Mouse (Mus musculus) embryonic facial prominence, embryonic 13.5 days (tissue): ENCODE data around the gene Atp10a. TPM values are rescaled to one million over a fixed set of nuclear protein-coding genes. Genes with fewer than 3 reads are reported as not detected.

ENCODE experiments used
- ATAC-seq: fragments of 200-750 bp; cut with Nextera tagmentation; 2 replicates; pipeline ENCODE4 v1.8.0; 2017; ENCODE audit warnings: low read depth; ENCODE audit not compliant: insufficient number of reproducible peaks, insufficient read depth, low FRiP score, low TSS enrichment
- H3K27ac ChIP-seq: fragments of 300-500 bp; sonication (generic); 2 replicates; pipeline ENCODE4 v1.5.1; 2015; ENCODE audit warnings: moderate library complexity, mild to moderate bottlenecking, inconsistent platforms
- H3K27me3 ChIP-seq: fragments of 300-500 bp; sonication (generic); 2 replicates; pipeline ENCODE4 v1.6.1; 2015; ENCODE audit warnings: mild to moderate bottlenecking, inconsistent platforms
- H3K36me3 ChIP-seq: fragments of 300-500 bp; sonication (generic); 2 replicates; pipeline ENCODE4 v1.6.1; 2015; ENCODE audit warnings: mild to moderate bottlenecking, inconsistent platforms
- H3K4me1 ChIP-seq: fragments of 300-500 bp; sonication (generic); 2 replicates; pipeline ENCODE4 v1.6.1; 2015; ENCODE audit warnings: inconsistent platforms
- H3K4me2 ChIP-seq: fragments of 300-500 bp; sonication (generic); 2 replicates; pipeline ENCODE4 v1.6.1; 2015; ENCODE audit warnings: moderate library complexity, mild to moderate bottlenecking, inconsistent platforms
- H3K4me3 ChIP-seq: fragments of 300-500 bp; sonication (generic); 2 replicates; pipeline ENCODE4 v1.5.1; 2015; ENCODE audit warnings: mild to moderate bottlenecking, inconsistent platforms
- H3K9ac ChIP-seq: fragments of 300-500 bp; sonication (generic); 2 replicates; pipeline ENCODE4 v1.6.1; 2015; ENCODE audit warnings: mild to moderate bottlenecking, inconsistent platforms
- H3K9me3 ChIP-seq: fragments of 300-500 bp; sonication (generic); 2 replicates; pipeline ENCODE4 v1.6.1; 2016; ENCODE audit warnings: inconsistent platforms
- WGBS: fragments of 180-500 bp; shearing (Covaris S2); methylation state at CpG from one replicate; pipeline ENCODE4 v1.1.7; 2015; ENCODE audit warnings: mixed read lengths; 5-methylcytosine and 5-hydroxymethylcytosine counted together
- polyA plus RNA-seq: library from polyadenylated mRNA; unstranded; fragments of >200 nt; fragmentation: Nextera tagmentation; extraction: Ambion mirVana; gene quantifications from 2 replicates; pipeline ENCODE4 v1.2.1, GENCODE M21; 2015

Gene Atp10a
- polyA plus RNA-seq = 2.0 and 2.1 TPM in 2 replicates

DNA sequence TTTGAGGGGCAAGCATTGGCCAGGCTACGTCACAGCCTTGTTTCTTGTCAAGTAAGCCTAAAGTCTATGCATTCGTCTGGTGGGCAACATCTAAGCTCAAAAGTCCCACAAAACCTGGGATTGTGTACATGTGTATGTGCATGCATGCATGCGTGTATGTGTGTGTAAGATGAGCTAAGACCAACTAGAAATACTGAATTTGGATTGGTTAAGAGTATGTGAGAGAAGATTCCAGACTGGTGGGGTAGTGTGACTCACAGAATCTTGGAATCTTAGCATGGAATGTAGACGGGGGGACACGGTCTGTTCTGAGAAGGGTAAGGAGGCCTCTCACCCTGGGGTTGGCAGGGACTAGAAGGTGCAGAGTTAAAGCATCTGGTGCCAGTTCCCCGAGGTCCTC is at the start of gene Atp10a:
Gene Atp10a (plus strand): TSS at position 301 of the 400 bp plus-strand sequence.
- Histone ChIP-seq H3K36me3 (no peaks in the 10 kb centered on the region), H3K4me2 (no peak within 1 kb of the TSS), H3K9me3 (no peaks in the 10 kb centered on the region), H3K4me3 (no peak within 1 kb of the TSS), H3K27me3 (peaks cover 2% of the 10 kb centered on the region; the same call in 1 of the 2 replicates), H3K4me1 (0 out of 2 replicates have a peak, but pooled peaks cover 6% of the 10 kb centered on the region), H3K9ac (no peak within 1 kb of the TSS), H3K27ac (no peak within 1 kb of the TSS)
- ATAC-seq = no peak
- 75% methylated on average over 6 of the region's 6 CpGs for WGBS

DNA sequence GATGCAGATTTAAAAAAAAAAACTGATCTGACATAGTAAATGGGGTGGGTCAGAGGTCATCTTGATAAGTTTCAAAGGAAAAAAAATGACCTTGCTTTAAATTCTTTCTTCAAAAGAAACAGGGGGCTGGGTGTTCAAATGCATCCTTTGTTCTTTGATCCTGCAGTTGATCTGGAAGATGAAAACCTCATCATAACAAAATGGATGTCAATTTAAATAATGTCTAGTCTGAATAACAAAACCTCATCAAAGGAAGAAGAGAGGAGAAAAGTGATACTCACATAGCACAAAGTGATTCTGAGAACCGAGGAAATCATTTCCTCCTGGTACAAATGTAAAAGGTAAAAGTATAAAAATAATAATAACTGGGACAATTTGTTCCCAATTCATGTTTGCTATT is 37.9 kb upstream of the Atp10a start:
- ATAC-seq = no peak
- Histone ChIP-seq H3K4me1 (no peaks in the 10 kb centered on the region), H3K4me2 (no peak overlapping the region), H3K27me3 (no peaks in the 10 kb centered on the region), H3K9me3 (no peaks in the 10 kb centered on the region), H3K36me3 (no peaks in the 10 kb centered on the region), H3K27ac (no peak overlapping the region), H3K4me3 (no peak overlapping the region), H3K9ac (no peak overlapping the region)
- WGBS = 33% methylated on average over 1 of the region's 1 CpGs

DNA sequence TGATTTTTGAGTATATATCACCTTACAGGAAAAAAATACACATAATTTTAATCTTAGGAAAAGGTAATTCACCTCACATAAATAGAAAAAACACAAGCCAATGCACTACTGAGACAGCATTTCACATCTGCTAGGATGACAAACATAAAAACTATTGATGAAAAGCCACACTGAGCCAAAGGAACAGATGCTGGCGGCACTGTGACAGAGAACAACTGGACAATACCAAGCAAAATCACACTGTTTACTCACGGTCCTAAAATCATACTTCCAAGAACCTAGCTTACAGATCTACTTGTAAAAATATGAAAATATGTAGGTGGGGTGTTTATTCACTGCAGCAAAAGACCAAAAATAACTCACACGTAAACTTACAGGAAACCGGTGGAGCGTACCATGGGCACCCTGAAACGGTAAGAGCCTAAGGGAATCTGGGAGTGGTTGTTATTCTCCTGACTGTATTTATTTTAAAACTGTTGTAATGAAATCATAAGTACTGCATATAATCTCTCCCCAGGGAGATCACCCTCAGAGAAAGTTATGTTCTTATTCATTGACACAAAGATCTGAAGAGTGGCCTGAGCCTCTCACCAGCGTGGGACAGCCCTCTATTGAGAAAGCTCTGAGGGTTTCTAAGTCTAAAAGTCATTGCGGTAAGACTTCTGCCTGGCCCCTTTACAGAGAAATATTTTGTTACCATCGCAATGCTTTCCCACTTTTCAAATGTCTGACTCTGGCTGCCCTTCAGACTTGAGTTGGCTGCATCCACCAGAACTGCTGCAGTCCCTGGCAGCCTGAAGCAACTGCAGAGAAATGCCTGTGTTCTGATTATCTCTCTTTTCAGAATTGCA is 29.4 kb upstream of the Atp10a start:
- Histone ChIP-seq H3K36me3 (no peaks in the 10 kb centered on the region), H3K4me2 (no peak overlapping the region), H3K4me3 (no peak overlapping the region), H3K9ac (no peak overlapping the region), H3K27ac (peak overlapping the region; percentile 11; the same call in 1 of the 2 replicates), H3K9me3 (no peaks in the 10 kb centered on the region), H3K27me3 (no peaks in the 10 kb centered on the region), H3K4me1 (peaks cover 6% of the 10 kb centered on the region; the same call in 1 of the 2 replicates)
- no peak for ATAC-seq
- WGBS = 57% methylated on average over 9 of the region's 9 CpGs

DNA sequence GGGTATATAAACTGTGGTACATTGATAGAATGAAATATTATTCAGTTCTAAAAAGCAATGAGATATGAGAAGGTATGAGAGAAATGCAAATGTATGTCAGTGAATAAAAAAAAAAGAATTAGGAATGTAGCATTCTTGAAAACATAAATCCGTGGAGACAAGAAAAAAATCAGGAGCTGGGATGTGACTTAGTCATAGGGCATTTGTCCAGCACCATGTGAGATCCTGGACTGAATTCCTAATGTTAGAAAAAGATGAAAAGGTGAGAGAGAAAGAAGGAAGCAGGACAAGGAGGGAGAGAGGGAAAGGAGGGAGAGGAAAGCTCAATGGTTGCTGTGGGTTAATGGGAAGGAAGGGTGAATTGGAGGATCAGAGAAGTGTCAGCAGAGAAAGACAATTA is 28.6 kb upstream of the Atp10a start:
- Histone ChIP-seq H3K9me3 (no peaks in the 10 kb centered on the region), H3K9ac (no peak overlapping the region), H3K4me2 (no peak overlapping the region), H3K27ac (no peak overlapping the region), H3K36me3 (no peaks in the 10 kb centered on the region), H3K4me3 (no peak overlapping the region), H3K4me1 (peaks cover 6% of the 10 kb centered on the region; the same call in 1 of the 2 replicates), H3K27me3 (no peaks in the 10 kb centered on the region)
- no peak for ATAC-seq
- 69% methylated on average over 1 of the region's 1 CpGs for WGBS

DNA sequence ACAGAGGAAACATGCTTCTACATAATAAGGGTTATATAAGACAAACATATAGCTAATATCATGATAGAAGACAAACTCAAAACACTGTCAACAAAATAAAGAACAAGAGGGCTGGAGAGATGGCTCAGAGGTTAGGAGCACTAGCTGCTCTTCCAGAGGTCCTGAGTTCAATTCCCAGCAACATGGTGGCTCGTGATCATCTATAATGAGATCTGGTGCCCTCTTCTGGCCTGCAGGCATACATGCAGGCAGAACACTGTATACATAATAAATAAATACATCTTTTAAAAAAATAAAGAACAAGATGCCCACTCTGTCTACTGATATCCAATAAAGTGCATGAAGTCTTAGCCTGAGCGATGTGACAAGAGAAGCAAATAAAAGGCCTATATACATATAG is 26.7 kb upstream of the Atp10a start:
- Histone ChIP-seq H3K27me3 (no peaks in the 10 kb centered on the region), H3K9me3 (no peaks in the 10 kb centered on the region), H3K4me1 (peaks cover 6% of the 10 kb centered on the region; the same call in 1 of the 2 replicates), H3K4me3 (no peak overlapping the region), H3K36me3 (no peaks in the 10 kb centered on the region), H3K9ac (no peak overlapping the region), H3K4me2 (no peak overlapping the region), H3K27ac (no peak overlapping the region)
- ATAC-seq = no peak
- 86% methylated on average over 2 of the region's 2 CpGs for WGBS

DNA sequence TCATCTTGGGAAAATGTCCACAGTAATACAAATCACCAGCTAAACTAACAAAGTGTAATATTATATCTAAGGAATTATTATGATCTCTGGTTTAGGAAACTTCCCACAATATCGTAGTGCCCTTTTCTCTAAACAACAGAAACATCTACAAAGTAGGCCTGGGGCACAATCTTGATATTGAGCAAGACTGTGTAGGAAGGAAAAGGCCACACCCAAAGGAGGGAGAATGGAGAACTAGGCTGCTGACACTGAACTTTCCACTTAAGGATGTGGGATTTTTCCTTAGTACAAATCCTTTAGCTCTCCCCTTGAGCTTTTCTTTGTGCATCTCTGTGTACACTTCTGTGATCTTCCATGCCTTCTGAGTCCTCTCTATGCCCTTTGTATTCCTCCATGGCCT is 22.3 kb upstream of the Atp10a start:
- 83% methylated on average over 1 of the region's 1 CpGs for WGBS
- H3K4me2 ChIP-seq = no peak overlapping the region
- H3K9me3 ChIP-seq = no peaks in the 10 kb centered on the region
- H3K4me1 ChIP-seq = no peaks in the 10 kb centered on the region
- H3K27me3 ChIP-seq = no peaks in the 10 kb centered on the region
- ATAC-seq = no peak
- no peaks in the 10 kb centered on the region for H3K36me3 ChIP-seq
- no peak overlapping the region for H3K9ac ChIP-seq
- no peak overlapping the region for H3K27ac ChIP-seq
- no peak overlapping the region for H3K4me3 ChIP-seq

DNA sequence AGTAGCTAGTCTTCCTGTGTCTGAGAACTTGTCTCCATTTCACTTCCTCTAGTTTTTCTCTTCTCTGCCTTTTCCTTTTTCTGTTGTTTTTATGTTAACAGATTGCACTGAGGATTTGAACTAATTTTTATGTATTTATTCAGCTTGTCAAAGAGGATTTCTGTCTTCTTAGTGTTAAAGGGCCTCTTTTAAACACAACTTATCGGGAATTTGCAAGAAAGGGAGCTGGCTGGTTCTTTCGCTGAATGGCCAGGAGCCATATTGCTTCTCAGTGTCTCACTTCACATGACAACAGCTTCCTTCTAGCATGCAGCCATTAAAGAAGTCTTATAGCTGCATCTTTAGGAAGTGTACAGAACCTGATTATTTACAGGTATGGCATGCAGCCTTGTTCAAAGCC is 16.3 kb upstream of the Atp10a start:
- Histone ChIP-seq H3K4me2 (no peak overlapping the region), H3K27ac (no peak overlapping the region)

DNA sequence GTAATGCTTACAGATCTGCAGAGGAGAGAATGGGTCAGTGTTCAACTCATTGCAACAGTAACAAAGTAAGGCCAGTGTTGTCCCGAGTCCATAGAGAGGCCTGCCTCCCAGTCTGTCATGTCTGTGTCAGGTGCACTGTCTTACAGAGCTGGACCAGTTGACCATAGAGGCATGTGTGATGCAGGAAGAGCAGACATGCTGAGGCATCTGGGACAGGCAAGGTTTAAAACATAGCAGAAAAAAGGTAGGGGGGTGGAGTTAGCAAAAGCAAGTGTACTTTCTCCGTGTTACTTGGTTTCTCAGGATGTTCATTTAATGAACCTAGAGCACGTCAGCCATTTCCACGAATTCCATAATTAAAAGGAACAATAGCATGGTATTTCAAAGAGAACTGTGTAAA is 15.5 kb upstream of the Atp10a start:
- no peaks in the 10 kb centered on the region for H3K36me3 ChIP-seq
- no peak overlapping the region for H3K27ac ChIP-seq
- no peaks in the 10 kb centered on the region for H3K4me1 ChIP-seq
- ATAC-seq = no peak
- no peak overlapping the region for H3K4me3 ChIP-seq
- no peaks in the 10 kb centered on the region; the same call in 1 of the 2 replicates for H3K9me3 ChIP-seq
- H3K9ac ChIP-seq = no peak overlapping the region
- 78% methylated on average over 4 of the region's 4 CpGs for WGBS
- no peaks in the 10 kb centered on the region for H3K27me3 ChIP-seq
- no peak overlapping the region for H3K4me2 ChIP-seq

More for the DNA sequence above, 16.3 kb upstream of the Atp10a start:
- Histone ChIP-seq H3K4me3 (no peak overlapping the region), H3K4me1 (no peaks in the 10 kb centered on the region), H3K36me3 (no peaks in the 10 kb centered on the region), H3K9ac (no peak overlapping the region), H3K9me3 (no peaks in the 10 kb centered on the region; the same call in 1 of the 2 replicates), H3K27me3 (no peaks in the 10 kb centered on the region)
- WGBS = 91% methylated on average over 2 of the region's 2 CpGs
- no peak for ATAC-seq

DNA sequence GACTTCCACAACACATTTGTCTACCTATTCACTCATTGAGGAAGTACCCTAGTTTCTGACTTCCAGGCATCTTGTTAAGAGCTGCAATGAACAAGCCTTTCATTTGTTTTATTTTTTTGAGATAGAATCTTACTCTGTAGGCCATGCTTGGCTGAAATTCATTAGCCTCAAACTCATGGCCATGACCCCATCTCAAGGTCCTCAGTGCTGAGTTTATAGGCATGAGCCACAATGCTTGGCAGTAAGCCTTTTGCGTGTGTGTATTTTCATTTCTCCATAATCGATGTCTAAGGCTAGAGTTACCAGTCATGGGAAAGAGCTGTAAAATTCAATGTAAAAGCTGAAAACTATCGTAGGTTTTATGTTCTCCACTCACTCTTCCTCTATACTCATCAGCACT is 14.1 kb upstream of the Atp10a start:
- H3K9ac ChIP-seq = no peak overlapping the region
- ATAC-seq = no peak
- no peaks in the 10 kb centered on the region for H3K4me1 ChIP-seq
- H3K4me2 ChIP-seq = no peak overlapping the region
- no peak overlapping the region for H3K4me3 ChIP-seq
- H3K27ac ChIP-seq = no peak overlapping the region
- no peaks in the 10 kb centered on the region for H3K27me3 ChIP-seq
- no peaks in the 10 kb centered on the region for H3K36me3 ChIP-seq
- H3K9me3 ChIP-seq = no peaks in the 10 kb centered on the region; the same call in 1 of the 2 replicates
- 79% methylated on average over 3 of the region's 3 CpGs for WGBS

DNA sequence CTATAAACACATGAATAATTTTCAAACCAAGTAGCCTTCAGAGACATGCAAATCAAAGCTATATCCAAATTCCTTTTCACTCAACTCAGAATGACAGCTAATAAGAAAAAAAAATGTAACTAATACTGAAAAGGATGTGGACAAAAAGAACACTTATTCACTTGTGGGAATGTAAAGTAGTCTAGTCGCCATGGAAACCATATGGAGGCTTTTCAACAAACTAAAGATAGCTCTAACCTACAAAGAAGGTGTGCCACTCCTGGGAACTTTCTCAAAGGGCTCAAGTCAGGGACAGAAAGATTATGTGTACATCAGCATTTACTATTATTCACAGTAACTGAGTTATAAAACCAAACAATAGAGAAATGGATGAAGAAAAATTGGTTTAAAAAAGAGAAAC is 8.6 kb upstream of the Atp10a start:
- no peak overlapping the region for H3K9ac ChIP-seq
- no peak overlapping the region for H3K27ac ChIP-seq
- H3K4me1 ChIP-seq = no peaks in the 10 kb centered on the region
- ATAC-seq = no peak
- H3K27me3 ChIP-seq = no peaks in the 10 kb centered on the region
- no peak overlapping the region for H3K4me2 ChIP-seq
- no peaks in the 10 kb centered on the region for H3K9me3 ChIP-seq
- no peaks in the 10 kb centered on the region for H3K36me3 ChIP-seq
- WGBS = 73% methylated on average over 1 of the region's 1 CpGs
- no peak overlapping the region for H3K4me3 ChIP-seq

DNA sequence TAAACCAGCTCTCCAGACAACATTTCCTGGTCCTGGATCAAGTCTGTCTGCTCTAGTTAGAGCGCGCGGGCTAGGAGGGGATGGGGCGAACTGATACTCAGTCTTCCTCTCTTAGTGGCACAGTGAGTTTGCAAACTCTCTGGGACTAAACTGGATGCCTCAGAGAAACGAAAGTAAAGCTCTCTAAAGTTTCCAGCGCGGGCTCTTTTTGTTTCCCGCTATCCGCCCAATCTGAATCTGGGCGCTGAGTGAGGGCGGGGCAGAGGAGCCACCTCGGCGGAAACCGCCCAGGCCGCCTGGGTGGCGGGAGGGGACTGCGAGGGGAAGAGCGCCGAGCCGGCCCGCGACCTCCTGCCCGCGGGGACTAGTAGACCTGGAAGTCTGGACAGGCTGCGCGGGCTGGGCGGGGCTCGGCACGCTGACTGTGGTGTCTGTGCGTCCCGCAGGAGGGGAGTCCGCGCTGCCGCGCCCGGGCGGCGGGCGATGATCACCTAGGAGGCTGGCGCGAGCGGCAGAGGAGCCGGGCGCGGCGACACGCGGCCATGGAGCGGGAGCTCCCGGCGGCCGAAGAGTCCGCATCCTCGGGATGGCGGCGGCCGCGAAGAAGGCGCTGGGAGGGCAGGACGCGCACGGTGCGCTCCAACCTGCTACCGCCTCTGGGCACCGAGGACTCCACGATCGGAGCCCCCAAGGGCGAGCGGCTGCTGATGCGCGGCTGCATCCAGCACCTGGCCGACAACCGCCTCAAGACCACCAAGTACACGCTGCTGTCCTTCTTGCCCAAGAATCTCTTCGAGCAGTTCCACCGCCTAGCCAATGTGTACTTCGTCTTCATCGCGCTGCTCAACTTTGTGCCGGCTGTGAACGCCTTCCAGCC is 2.2 kb downstream of the Atp10a start:
- under 1% methylated on average over 81 of the region's 81 CpGs for WGBS
- Histone ChIP-seq H3K36me3 (no peaks in the 10 kb centered on the region), H3K27me3 (peaks cover 2% of the 10 kb centered on the region; the same call in 1 of the 2 replicates), H3K4me2 (peak overlapping the region; percentile 93), H3K4me3 (peak overlapping the region; percentile 76), H3K9me3 (no peaks in the 10 kb centered on the region), H3K9ac (peak overlapping the region; percentile 80), H3K27ac (peak overlapping the region; percentile 74), H3K4me1 (0 out of 2 replicates have a peak, but pooled peaks cover 6% of the 10 kb centered on the region)
- peak; percentile 76 for ATAC-seq
